Mouse (Mus musculus) hindbrain, embryonic 14.5 days (tissue): Measurements from ENCODE around the gene Sh3tc1. TPM values are rescaled to one million over a fixed set of nuclear protein-coding genes. Genes with fewer than 3 reads are reported as not detected.

Experiments used
- ATAC-seq: fragments of 200-750 bp; cut with Nextera tagmentation; 2 replicates; pipeline ENCODE4 v1.8.0; 2017; ENCODE audit warnings: moderate number of reproducible peaks, mild to moderate bottlenecking, moderate TSS enrichment, moderate library complexity; ENCODE audit not compliant: low FRiP score
- DNase-seq: peaks from one replicate; pipeline ENCODE4 v3.0.0-alpha.2; 2015; ENCODE audit warnings: low spot score
- H3K27ac ChIP-seq: fragments of 300-500 bp; sonication (generic); 2 replicates; pipeline ENCODE4 v1.5.1; 2014; ENCODE audit warnings: mild to moderate bottlenecking, moderate library complexity
- H3K27me3 ChIP-seq: fragments of 300-500 bp; sonication (generic); 2 replicates; pipeline ENCODE4 v1.6.1; 2014; ENCODE audit warnings: mild to moderate bottlenecking, low read length, mixed read lengths; ENCODE audit not compliant: control insufficient read depth, insufficient read depth
- H3K36me3 ChIP-seq: fragments of 300-500 bp; sonication (generic); replicated peaks from 2 replicates; pipeline ENCODE4 v1.6.1; 2014; ENCODE audit not compliant: control insufficient read depth, insufficient read depth
- H3K4me1 ChIP-seq: fragments of 300-500 bp; sonication (generic); replicated peaks from 2 replicates; pipeline ENCODE4 v1.6.1; 2014; ENCODE audit warnings: antibody characterized with exemption, low read length, mixed read lengths; ENCODE audit not compliant: control insufficient read depth, insufficient read depth
- H3K4me2 ChIP-seq: fragments of 300-500 bp; sonication (generic); replicated peaks from 2 replicates; pipeline ENCODE4 v1.6.1; 2014; ENCODE audit warnings: mild to moderate bottlenecking, moderate library complexity
- H3K4me3 ChIP-seq: fragments of 300-500 bp; sonication (generic); replicated peaks from 2 replicates; pipeline ENCODE4 v1.5.1; 2014; ENCODE audit warnings: mild to moderate bottlenecking, low read length
- H3K9ac ChIP-seq: fragments of 300-500 bp; sonication (generic); 2 replicates; pipeline ENCODE4 v1.6.1; 2014
- H3K9me3 ChIP-seq: fragments of 300-500 bp; sonication (generic); 2 replicates; pipeline ENCODE4 v1.6.1; 2016; ENCODE audit warnings: low read length; ENCODE audit not compliant: control insufficient read depth
- WGBS: fragments of 180-500 bp; shearing (Covaris S2); extraction: QIAGEN DNeasy Blood & Tissue Kit; methylation state at CpG from one replicate; pipeline ENCODE4 v1.1.7; 2014; 5-methylcytosine and 5-hydroxymethylcytosine counted together
- polyA plus RNA-seq: library from polyadenylated mRNA; unstranded; fragments of >200 nt; fragmentation: Nextera tagmentation; extraction: Ambion mirVana; gene quantifications from 2 replicates; pipeline ENCODE4 v1.2.1, GENCODE M21; 2014

Gene Sh3tc1
- polyA plus RNA-seq, 1 experiment from 2014 or later, result 2.5 TPM

- WGBS, result 80% methylated on average over 2 of the region's 2 CpGs
- Histone ChIP-seq H3K9me3 (no peaks in the 10 kb centered on the region), H3K4me2 (no peak overlapping the region), H3K4me3 (no peak overlapping the region), H3K36me3 (no peaks in the 10 kb centered on the region), H3K27ac (no peak overlapping the region), H3K9ac (no peak overlapping the region), H3K4me1 (peaks cover 13% of the 10 kb centered on the region), H3K27me3 (no peaks in the 10 kb centered on the region)
- no peak for DNase-seq
- ATAC-seq, result no peak
Observed at GRCm38 (mm10) chr5:35770246-35770645, 30.5 kb upstream of the Sh3tc1 start.

GRCm38 (mm10) chr5:35768997-35769396, 29.2 kb upstream of the Sh3tc1 start:
- DNase-seq, result no peak
- H3K9ac ChIP-seq, result no peak overlapping the region
- 88% methylated on average over 7 of the region's 7 CpGs for WGBS

GRCm38 (mm10) chr5:35768525-35768924, 28.7 kb upstream of the Sh3tc1 start:
- Histone ChIP-seq H3K9ac (no peak overlapping the region), H3K9me3 (no peaks in the 10 kb centered on the region), H3K4me2 (no peak overlapping the region), H3K36me3 (no peaks in the 10 kb centered on the region), H3K4me1 (peaks cover 6% of the 10 kb centered on the region; the same call in 1 of the 2 replicates), H3K4me3 (no peak overlapping the region), H3K27ac (no peak overlapping the region), H3K27me3 (no peaks in the 10 kb centered on the region)
- DNase-seq (no peak), ATAC-seq (no peak)
- WGBS, result 59% methylated on average over 3 of the region's 3 CpGs

More at GRCm38 (mm10) chr5:35768997-35769396, 29.2 kb upstream of the Sh3tc1 start:
- no peak overlapping the region for H3K27ac ChIP-seq
- peaks cover 11% of the 10 kb centered on the region for H3K4me1 ChIP-seq
- ATAC-seq, result no peak
- no peak overlapping the region for H3K4me3 ChIP-seq
- H3K36me3 ChIP-seq, result no peaks in the 10 kb centered on the region
- H3K27me3 ChIP-seq, result no peaks in the 10 kb centered on the region
- H3K9me3 ChIP-seq, result no peaks in the 10 kb centered on the region
- H3K4me2 ChIP-seq, result no peak overlapping the region

- no peak overlapping the region for H3K9ac ChIP-seq
- WGBS, result 87% methylated on average over 6 of the region's 6 CpGs
- H3K4me3 ChIP-seq, result no peak overlapping the region
- no peak overlapping the region for H3K4me2 ChIP-seq
- ATAC-seq (no peak), DNase-seq (no peak)
- H3K27ac ChIP-seq, result no peak overlapping the region
- no peaks in the 10 kb centered on the region for H3K36me3 ChIP-seq
- no peaks in the 10 kb centered on the region for H3K27me3 ChIP-seq
- no peaks in the 10 kb centered on the region for H3K9me3 ChIP-seq
- 0 out of 2 replicates have a peak, but pooled peaks cover 2% of the 10 kb centered on the region for H3K4me1 ChIP-seq
Observed at GRCm38 (mm10) chr5:35765909-35766308, 26.1 kb upstream of the Sh3tc1 start.

- DNase-seq (no peak), ATAC-seq (no peak)
- H3K36me3 ChIP-seq, result no peaks in the 10 kb centered on the region
- H3K4me3 ChIP-seq, result no peak overlapping the region
- H3K9me3 ChIP-seq, result no peaks in the 10 kb centered on the region
- no peak overlapping the region for H3K27ac ChIP-seq
- no peaks in the 10 kb centered on the region; the same call in 1 of the 2 replicates for H3K4me1 ChIP-seq
- peaks cover 22% of the 10 kb centered on the region for H3K27me3 ChIP-seq
- H3K4me2 ChIP-seq, result no peak overlapping the region
- 77% methylated on average over 10 of the region's 10 CpGs for WGBS
- H3K9ac ChIP-seq, result no peak overlapping the region
Observed at GRCm38 (mm10) chr5:35762850-35763249, 23.1 kb upstream of the Sh3tc1 start.

- Histone ChIP-seq H3K27ac (no peak overlapping the region), H3K9me3 (no peaks in the 10 kb centered on the region), H3K9ac (no peak overlapping the region), H3K27me3 (peaks cover 23% of the 10 kb centered on the region), H3K36me3 (no peaks in the 10 kb centered on the region), H3K4me3 (no peak overlapping the region), H3K4me2 (no peak overlapping the region), H3K4me1 (no peaks in the 10 kb centered on the region; the same call in 1 of the 2 replicates)
- ATAC-seq, result no peak
- WGBS, result 62% methylated on average over 5 of the region's 5 CpGs
- peak; percentile 42 for DNase-seq
Observed at GRCm38 (mm10) chr5:35762388-35762787, 22.6 kb upstream of the Sh3tc1 start.

GRCm38 (mm10) chr5:35761323-35761722, 21.5 kb upstream of the Sh3tc1 start:
- Histone ChIP-seq H3K27me3 (peaks cover 23% of the 10 kb centered on the region), H3K4me1 (no peaks in the 10 kb centered on the region; the same call in 1 of the 2 replicates), H3K4me2 (no peak overlapping the region), H3K9me3 (no peaks in the 10 kb centered on the region), H3K36me3 (no peaks in the 10 kb centered on the region), H3K27ac (no peak overlapping the region), H3K4me3 (no peak overlapping the region), H3K9ac (no peak overlapping the region)
- ATAC-seq (no peak), DNase-seq (no peak)
- 78% methylated on average over 5 of the region's 5 CpGs for WGBS

GRCm38 (mm10) chr5:35758081-35759053, 18.6 kb upstream of the Sh3tc1 start:
- peak; percentile 31 for ATAC-seq
- Histone ChIP-seq H3K36me3 (no peaks in the 10 kb centered on the region), H3K27me3 (peaks cover 23% of the 10 kb centered on the region), H3K4me3 (peak overlapping the region; percentile 64), H3K4me1 (no peaks in the 10 kb centered on the region; the same call in 1 of the 2 replicates), H3K27ac (peak overlapping the region; percentile 39; the same call in 1 of the 2 replicates), H3K9ac (peak overlapping the region; percentile 67), H3K9me3 (no peaks in the 10 kb centered on the region), H3K4me2 (peak overlapping the region; percentile 85)
- 2% methylated on average over 40 of the region's 40 CpGs for WGBS
- DNase-seq, result peak; percentile 35

GRCm38 (mm10) chr5:35757639-35758001, 17.8 kb upstream of the Sh3tc1 start, which contains the start of gene Ablim2:
Gene Ablim2, plus strand, starts transcription at chr5:35757880.
- Histone ChIP-seq H3K4me1 (no peaks in the 10 kb centered on the region; the same call in 1 of the 2 replicates), H3K9ac (peak within 1 kb of the TSS; percentile 67), H3K27ac (peak within 1 kb of the TSS; percentile 39), H3K4me2 (peak within 1 kb of the TSS; percentile 85), H3K27me3 (peaks cover 23% of the 10 kb centered on the region), H3K9me3 (no peaks in the 10 kb centered on the region), H3K4me3 (peak within 1 kb of the TSS; percentile 64), H3K36me3 (no peaks in the 10 kb centered on the region)
- WGBS, result under 1% methylated on average over 35 of the region's 35 CpGs
- peak; percentile 97 for ATAC-seq
- DNase-seq, result peak; percentile 96
